8 mouse cellular contexts compared by ENCODE assay signal in the genomic region with DNA sequence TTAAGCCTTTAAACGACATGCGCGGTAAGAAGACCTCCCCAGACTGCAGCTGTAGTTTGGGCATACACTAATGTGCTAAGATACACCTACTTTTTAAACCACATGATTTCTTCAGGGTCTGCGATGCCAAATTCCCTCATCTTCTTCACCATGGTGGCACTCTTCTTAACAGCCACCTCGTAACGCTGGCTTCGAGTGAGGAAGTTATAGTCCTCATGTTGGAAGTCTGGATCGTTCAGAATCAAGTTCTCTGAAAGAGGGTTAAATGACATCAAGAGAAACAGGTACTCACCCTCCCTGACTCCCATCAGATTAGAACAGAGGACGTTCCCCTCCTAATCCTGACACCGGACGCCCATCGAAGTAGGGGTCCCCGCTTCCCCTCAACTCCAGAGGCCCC. TPM values are rescaled to one million over a fixed set of nuclear protein-coding genes. Genes with fewer than 3 reads are reported as not detected.
DNase-seq lines count a peak whose midpoint lies in the region; ATAC-seq lines count a peak whose summit lies in the region.

No protein-coding gene starts in this region.

- intact Hi-C loops in heart, postnatal 10 days (cut with DNase I) = loop anchor here (2.0 kb wide), 2 partner anchors 21 to 59 kb away; a partner anchor contains a TSS

- DNase-seq in heart, postnatal 10 days = no peak
- DNase-seq in MN1 (ENCODE audit: low spot score) = peak; percentile 16
- no peak for DNase-seq in hindbrain, embryonic 10.5 days (ENCODE audit: low spot score)
- DNase-seq in midbrain, embryonic 10.5 days (ENCODE audit: low spot score) = no peak
- no peak for DNase-seq in layer of hippocampus, adult 11-12 months (ENCODE audit: low spot score)
- DNase-seq in layer of hippocampus, postnatal 36 days = no peak
- DNase-seq in right cerebral cortex, adult 18-20 months = no peak

- ATAC-seq in heart, embryonic 15.5 days (replicated peaks; ENCODE audit: insufficient number of reproducible peaks, insufficient read depth, low FRiP score, low read depth) = no peak

- peak overlapping the region; percentile 84 for H3K9ac ChIP-seq in heart, embryonic 15.5 days

- no peaks in the 10 kb centered on the region for H3K9me3 ChIP-seq in heart, embryonic 15.5 days (replicated peaks)
- H3K9me3 ChIP-seq in hindbrain, embryonic 10.5 days = no peaks in the 10 kb centered on the region
- no peaks in the 10 kb centered on the region for H3K9me3 ChIP-seq in midbrain, embryonic 10.5 days (replicated peaks)

- no peaks in the 10 kb centered on the region for H3K27me3 ChIP-seq in heart, embryonic 15.5 days
- no peaks in the 10 kb centered on the region for H3K27me3 ChIP-seq in hindbrain, embryonic 10.5 days (ENCODE audit: insufficient read depth, poor library complexity, severe bottlenecking)
- no peaks in the 10 kb centered on the region for H3K27me3 ChIP-seq in midbrain, embryonic 10.5 days (ENCODE audit: low read depth, poor library complexity, severe bottlenecking)

- H3K4me2 ChIP-seq in heart, embryonic 15.5 days = peak overlapping the region; percentile 74

- peak overlapping the region; percentile 92 for H3K27ac ChIP-seq in heart, embryonic 15.5 days
- H3K27ac ChIP-seq in hindbrain, embryonic 10.5 days = peak overlapping the region; percentile 99
- H3K27ac ChIP-seq in midbrain, embryonic 10.5 days (replicated peaks) = peak overlapping the region; percentile 99

- H3K4me3 ChIP-seq in heart, embryonic 15.5 days = peak overlapping the region; percentile 79
- H3K4me3 ChIP-seq in hindbrain, embryonic 10.5 days = peak overlapping the region; percentile 77
- peak overlapping the region; percentile 88 for H3K4me3 ChIP-seq in midbrain, embryonic 10.5 days

- H3K4me1 ChIP-seq in heart, embryonic 15.5 days (replicated peaks) = peaks cover 26% of the 10 kb centered on the region
- H3K4me1 ChIP-seq in hindbrain, embryonic 10.5 days (replicated peaks) = peaks cover 19% of the 10 kb centered on the region
- peaks cover 17% of the 10 kb centered on the region for H3K4me1 ChIP-seq in midbrain, embryonic 10.5 days

- 17% methylated on average over 13 of the region's 13 CpGs for WGBS in heart, embryonic 15.5 days
- 28% methylated on average over 13 of the region's 13 CpGs for WGBS in hindbrain, embryonic 10.5 days
- 29% methylated on average over 13 of the region's 13 CpGs for WGBS in midbrain, embryonic 10.5 days

- peaks cover 8% of the 10 kb centered on the region; the same call in 1 of the 2 replicates for H3K36me3 ChIP-seq in heart, embryonic 15.5 days
- peaks cover 10% of the 10 kb centered on the region for H3K36me3 ChIP-seq in hindbrain, embryonic 10.5 days
- peaks cover 10% of the 10 kb centered on the region for H3K36me3 ChIP-seq in midbrain, embryonic 10.5 days

RNA-seq across cellular contexts. Expression of a gene that starts 0.5 kb away (rescaled TPM):
- polyA plus RNA-seq in heart, embryonic 15.5 days (2015; fragmentation: Nextera tagmentation; extraction: Ambion mirVana) = 73.2 and 75.7 TPM in 2 replicates
- 10 to 100 TPM; 29.7 to 34.0 TPM for total RNA-seq in heart, postnatal 10 days (2021)
- polyA plus RNA-seq in hindbrain, embryonic 10.5 days (2016; fragmentation: Nextera tagmentation; extraction: Ambion mirVana) = 68.5 and 78.9 TPM in 2 replicates
- 57.2 and 60.8 TPM in 2 replicates for polyA plus RNA-seq in midbrain, embryonic 10.5 days (2016; fragmentation: Nextera tagmentation; extraction: Ambion mirVana)
- total RNA-seq in layer of hippocampus, postnatal 36 days (2021) = 10 to 100 TPM; 36.1 to 45.4 TPM

RNA-seq across cellular contexts. Expression of a gene that starts 0.7 kb away (rescaled TPM):
- polyA plus RNA-seq in heart, embryonic 15.5 days (2015; fragmentation: Nextera tagmentation; extraction: Ambion mirVana) = 31.4 and 35.4 TPM in 2 replicates
- 10 to 100 TPM; 92.5 to 99.9 TPM for total RNA-seq in heart, postnatal 10 days (2021)
- polyA plus RNA-seq in hindbrain, embryonic 10.5 days (2016; fragmentation: Nextera tagmentation; extraction: Ambion mirVana) = 21.8 TPM in 2 replicates
- 21.2 and 26.3 TPM in 2 replicates for polyA plus RNA-seq in midbrain, embryonic 10.5 days (2016; fragmentation: Nextera tagmentation; extraction: Ambion mirVana)
- 100 to 1,000 TPM; 119 to 126 TPM for total RNA-seq in layer of hippocampus, postnatal 36 days (2021)

RNA-seq across cellular contexts. Expression of a gene that starts 30.2 kb away (rescaled TPM):
- polyA plus RNA-seq in heart, embryonic 15.5 days (2015; fragmentation: Nextera tagmentation; extraction: Ambion mirVana) = 19.8 and 26.0 TPM in 2 replicates
- 10 to 100 TPM; 17.4 to 17.7 TPM for total RNA-seq in heart, postnatal 10 days (2021)
- polyA plus RNA-seq in hindbrain, embryonic 10.5 days (2016; fragmentation: Nextera tagmentation; extraction: Ambion mirVana) = 59.2 and 62.8 TPM in 2 replicates
- 58.9 and 71.0 TPM in 2 replicates for polyA plus RNA-seq in midbrain, embryonic 10.5 days (2016; fragmentation: Nextera tagmentation; extraction: Ambion mirVana)
- total RNA-seq in layer of hippocampus, postnatal 36 days (2021) = 10 to 100 TPM; 80.9 to 95.6 TPM

RNA-seq across cellular contexts. Expression of a gene that starts 39.7 kb away (rescaled TPM):
- polyA plus RNA-seq in heart, embryonic 15.5 days (2015; fragmentation: Nextera tagmentation; extraction: Ambion mirVana) = 0.71 and 1.6 TPM in 2 replicates
- total RNA-seq in heart, postnatal 10 days (2021) = 1 to 10 TPM; 1.2 TPM
- polyA plus RNA-seq in hindbrain, embryonic 10.5 days (2016; fragmentation: Nextera tagmentation; extraction: Ambion mirVana) = 0.35 and 0.76 TPM in 2 replicates
- polyA plus RNA-seq in midbrain, embryonic 10.5 days (2016; fragmentation: Nextera tagmentation; extraction: Ambion mirVana) = 0.32 and 0.57 TPM in 2 replicates
- under 1 TPM; 0.25 to 0.85 TPM for total RNA-seq in layer of hippocampus, postnatal 36 days (2021)

RNA-seq across cellular contexts. Expression of a gene that starts 59.5 kb away (rescaled TPM):
- 90.7 and 94.4 TPM in 2 replicates for polyA plus RNA-seq in heart, embryonic 15.5 days (2015; fragmentation: Nextera tagmentation; extraction: Ambion mirVana)
- 10 to 100 TPM; 55.9 to 56.8 TPM for total RNA-seq in heart, postnatal 10 days (2021)
- polyA plus RNA-seq in hindbrain, embryonic 10.5 days (2016; fragmentation: Nextera tagmentation; extraction: Ambion mirVana) = 108 and 114 TPM in 2 replicates
- polyA plus RNA-seq in midbrain, embryonic 10.5 days (2016; fragmentation: Nextera tagmentation; extraction: Ambion mirVana) = 113 TPM in 2 replicates
- total RNA-seq in layer of hippocampus, postnatal 36 days (2021) = 10 to 100 TPM; 55.1 to 58.2 TPM
